Mouse (Mus musculus) left cerebral cortex, adult 9 months (tissue): Measurements from ENCODE around the gene Il17ra.

Source experiments
- DNase-seq, 2 experiments: peaks; one replicate each; pipeline ENCODE4 v3.0.0; 2022; ENCODE audit warnings: low spot score in 2 of 2

Il17ra gene

DNA sequence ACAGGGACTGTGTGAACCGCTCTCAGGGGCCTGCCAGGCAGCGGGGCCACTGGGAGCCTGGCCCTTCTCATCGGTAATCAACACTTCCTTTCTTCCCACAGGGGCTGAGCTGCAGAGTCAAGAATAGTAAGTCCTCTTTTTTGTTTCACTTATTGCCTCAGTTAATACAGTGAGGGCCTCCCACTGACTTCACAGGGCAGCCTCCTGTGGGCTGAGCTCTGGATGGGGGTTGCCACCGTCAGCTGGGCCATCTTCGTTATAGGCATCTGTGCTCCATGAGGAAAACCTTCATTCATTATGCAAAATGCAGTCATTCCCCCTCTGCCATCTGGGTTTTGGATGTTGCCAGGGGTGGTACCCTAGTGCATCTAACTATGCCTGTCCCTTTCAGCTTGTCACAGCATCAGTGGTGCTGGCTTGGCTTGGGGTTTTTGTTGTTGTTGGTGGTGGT, 9.0 kb downstream of the Il17ra start:
- no peak for DNase-seq

- no peak for DNase-seq
Measured at GRCm38 (mm10) chr6:120472455-120473140, 9.6 kb downstream of the Il17ra start.

DNA sequence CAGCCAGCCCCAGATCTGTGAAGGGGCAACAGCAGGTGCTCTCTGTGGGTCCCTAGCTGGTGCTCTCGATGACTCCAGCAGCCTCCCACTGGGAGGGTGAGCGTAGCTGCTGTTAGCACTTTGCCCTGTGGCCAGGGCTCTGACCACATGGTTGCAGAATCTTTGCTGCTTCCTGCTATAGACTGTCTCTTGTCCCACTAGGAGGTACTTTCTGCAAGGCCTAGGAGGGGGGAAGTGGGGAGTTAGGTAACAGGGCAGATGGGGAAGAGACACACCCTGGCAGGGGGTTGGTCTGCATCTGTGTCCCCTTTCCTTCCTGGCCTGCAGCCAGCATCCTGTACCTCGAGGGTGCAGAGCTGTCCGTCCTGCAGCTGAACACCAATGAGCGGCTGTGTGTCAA, 10.4 kb downstream of the Il17ra start:
- DNase-seq = no peak

- DNase-seq = no peak
Measured at GRCm38 (mm10) chr6:120475288-120475687, 12.2 kb downstream of the Il17ra start.

- no peak for DNase-seq
Measured at GRCm38 (mm10) chr6:120479302-120479701, 16.3 kb downstream of the Il17ra start.

DNA sequence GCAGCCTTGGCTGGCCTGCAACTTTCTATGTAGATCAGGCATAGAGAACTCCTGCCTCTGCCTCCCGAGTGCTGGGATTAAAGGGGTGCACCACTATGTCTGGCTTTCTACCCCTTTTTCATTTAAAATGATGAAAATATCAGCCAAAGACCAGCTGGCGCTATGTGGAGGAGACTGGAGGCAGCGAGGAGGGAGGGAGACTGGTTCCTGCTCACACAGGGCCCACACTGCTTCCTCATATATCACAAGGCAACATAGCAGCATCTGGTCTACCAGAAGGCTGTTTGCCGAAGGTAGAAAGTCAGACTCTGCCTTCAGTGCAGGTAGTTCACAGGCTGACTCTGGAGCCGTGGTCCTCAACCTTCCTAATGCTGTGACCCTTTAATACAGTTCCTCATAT, 17.3 kb downstream of the Il17ra start:
- peak in 1 of 2 experiments; percentile 81 for DNase-seq

- DNase-seq = no peak
Measured at GRCm38 (mm10) chr6:120481538-120481937, 18.5 kb downstream of the Il17ra start.

- DNase-seq = no peak
Measured at GRCm38 (mm10) chr6:120482021-120482420, 19.0 kb downstream of the Il17ra start.

DNA sequence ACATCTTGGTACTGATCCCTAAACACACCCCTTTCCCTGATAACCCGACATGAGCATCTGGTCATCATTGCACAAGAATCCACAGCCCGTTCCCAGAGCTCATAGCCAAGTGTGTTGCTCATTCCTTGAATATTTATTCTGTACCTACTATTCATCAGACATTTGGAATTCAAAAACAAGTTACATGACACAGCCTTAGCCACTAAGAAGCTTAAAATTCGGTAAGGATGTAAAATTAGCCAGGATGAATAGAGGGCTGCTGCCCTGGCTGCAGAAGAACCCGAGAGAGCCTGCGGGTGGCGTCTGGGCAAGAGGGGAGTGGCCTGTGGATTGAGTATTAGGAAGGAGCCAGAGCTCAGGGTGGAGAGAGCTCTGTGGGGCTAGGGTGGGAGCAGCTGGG, 19.7 kb downstream of the Il17ra start:
- no peak for DNase-seq

DNA sequence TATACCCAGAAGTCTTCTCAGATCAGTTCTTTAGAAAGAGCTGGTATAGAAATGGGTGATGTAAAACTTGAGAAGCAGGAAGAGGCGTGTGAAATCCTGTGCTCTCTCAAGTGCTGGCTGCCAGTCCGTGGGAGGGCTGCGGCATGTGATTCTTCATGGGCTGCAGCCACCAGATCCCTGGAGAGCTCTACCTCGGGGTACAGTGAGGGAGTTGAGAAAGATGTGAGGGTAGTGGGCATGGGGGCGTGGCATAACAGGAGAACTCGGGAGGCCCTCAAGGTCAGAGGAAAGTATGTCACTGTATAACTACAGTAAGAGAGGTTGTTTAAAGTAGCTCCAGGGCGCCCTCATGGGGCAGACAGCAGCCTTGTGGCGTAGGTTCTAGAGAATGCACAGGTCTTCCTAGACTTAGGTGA, 20.2 kb downstream of the Il17ra start:
- DNase-seq = peak; percentile 72 to 85

DNA sequence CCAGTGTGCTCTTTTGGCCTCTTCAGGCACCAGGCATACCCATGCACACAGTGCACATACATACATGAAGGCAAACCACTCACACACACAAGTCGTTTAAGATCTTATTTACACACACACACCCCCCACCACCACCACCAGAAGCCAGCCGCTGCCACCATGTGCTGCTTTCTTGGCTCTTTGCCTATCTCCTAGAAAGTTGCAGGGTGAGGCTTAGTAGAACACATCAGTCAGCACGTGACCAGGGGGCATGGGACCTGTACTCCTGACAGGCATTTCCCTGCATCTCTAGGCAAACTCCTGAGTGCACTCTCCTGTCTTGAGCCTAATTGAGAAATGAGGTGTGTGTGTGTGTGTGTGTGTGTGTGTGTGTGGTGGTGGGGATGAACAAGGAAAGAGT, 22.0 kb downstream of the Il17ra start:
- DNase-seq = no peak

DNA sequence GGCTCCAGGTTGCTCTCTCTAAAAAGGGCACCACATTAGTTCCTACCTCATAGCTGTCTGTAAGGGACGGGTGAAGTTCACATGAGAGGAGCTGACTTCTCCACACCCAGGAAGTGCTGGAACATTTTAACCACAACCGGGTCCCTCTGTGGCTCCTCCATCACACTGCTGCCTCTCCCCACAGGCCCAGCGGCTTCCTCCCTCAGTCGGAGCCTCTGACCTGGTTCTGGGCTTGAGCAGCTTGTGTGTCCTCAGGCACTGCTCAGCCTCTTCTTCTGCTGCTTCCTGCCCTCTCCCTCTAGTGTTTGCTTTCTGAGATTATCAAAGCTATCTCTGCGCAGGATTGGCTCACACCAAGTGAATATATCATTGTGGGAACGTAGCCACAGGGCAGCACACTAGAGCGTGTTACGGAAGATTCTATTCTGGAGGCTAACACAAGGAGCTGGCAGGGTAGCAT, 23.0 kb downstream of the Il17ra start:
- DNase-seq = no peak

DNA sequence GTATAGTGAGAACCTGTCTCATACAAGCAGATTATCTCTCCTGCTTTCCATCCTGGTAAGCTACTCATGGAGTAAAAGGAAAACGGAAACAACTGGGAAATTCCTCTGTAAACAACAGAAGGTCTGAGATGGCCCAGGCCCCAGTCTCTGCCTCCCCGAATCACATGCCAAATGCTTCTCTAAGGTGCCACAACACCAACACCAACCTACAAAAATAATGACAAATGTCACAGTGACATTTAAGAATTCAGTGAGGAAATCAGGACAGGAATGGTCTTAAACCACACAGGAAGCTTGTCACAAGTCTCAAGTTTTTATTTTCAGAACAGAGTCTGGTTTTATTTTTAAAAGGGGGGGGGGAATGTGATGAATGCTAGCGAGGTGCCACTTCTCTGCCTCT, 25.6 kb downstream of the Il17ra start:
- no peak for DNase-seq

DNA sequence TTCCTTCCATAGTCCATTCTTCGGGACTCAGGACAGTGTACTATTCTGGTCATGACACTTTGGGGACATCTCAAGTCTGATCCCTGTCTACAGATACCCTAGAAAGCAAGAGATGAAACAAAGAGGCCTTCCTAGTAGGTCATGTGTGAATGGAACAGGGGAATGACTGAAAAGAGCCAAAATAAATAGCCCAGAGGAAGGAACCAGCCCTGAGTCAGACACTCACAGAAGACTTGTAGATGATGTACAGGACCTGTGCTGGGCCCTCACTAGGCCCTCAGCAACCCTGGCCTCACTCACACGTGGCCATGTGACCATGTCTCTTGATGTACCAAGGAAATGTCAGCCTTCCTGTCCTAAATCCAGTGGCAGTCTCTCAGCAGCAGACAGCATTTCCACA, 26.4 kb downstream of the Il17ra start:
- DNase-seq = no peak

- DNase-seq = no peak
Measured at GRCm38 (mm10) chr6:120491064-120491463, 28.0 kb downstream of the Il17ra start.

DNA sequence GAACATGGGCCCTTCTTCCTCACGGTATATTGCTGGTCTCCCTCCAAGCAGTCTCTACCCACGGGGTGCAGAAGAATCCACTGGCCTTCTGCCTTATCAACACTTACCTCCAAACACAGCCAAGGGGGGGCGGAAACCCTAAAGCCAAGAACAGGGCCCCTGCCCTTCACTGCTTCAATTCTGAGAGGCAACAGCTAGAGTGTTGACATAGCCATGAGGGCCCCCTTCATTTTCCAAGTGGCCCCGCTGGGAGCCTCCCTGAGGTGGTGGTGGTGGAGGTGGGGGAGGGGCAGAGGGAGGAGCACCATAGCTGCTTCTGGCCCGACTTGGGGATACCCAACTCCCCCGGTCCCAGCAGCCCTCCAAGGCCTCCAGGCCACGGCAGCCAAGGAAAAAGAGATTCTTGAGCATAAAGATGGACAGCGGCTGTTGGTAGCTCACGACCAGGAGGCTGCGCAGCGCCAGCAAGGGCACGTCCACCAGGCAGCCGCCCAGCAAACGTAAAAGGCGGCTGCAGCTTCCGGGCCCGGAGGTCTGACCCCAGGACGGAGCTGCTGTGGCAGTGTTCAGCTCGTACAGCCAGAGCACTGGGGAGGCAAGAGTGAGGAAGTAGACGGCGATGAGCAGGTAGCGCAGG, 28.9 kb downstream of the Il17ra start:
- DNase-seq = no peak

- DNase-seq = no peak
Measured at GRCm38 (mm10) chr6:120492499-120493373, 29.7 kb downstream of the Il17ra start.

- peak; percentile 78 to 90 for DNase-seq
Measured at GRCm38 (mm10) chr6:120493374-120494181, 30.5 kb downstream of the Il17ra start, which contains the start of gene Tmem121b. Gene Tmem121b (minus strand): TSS chr6:120493807.

DNA sequence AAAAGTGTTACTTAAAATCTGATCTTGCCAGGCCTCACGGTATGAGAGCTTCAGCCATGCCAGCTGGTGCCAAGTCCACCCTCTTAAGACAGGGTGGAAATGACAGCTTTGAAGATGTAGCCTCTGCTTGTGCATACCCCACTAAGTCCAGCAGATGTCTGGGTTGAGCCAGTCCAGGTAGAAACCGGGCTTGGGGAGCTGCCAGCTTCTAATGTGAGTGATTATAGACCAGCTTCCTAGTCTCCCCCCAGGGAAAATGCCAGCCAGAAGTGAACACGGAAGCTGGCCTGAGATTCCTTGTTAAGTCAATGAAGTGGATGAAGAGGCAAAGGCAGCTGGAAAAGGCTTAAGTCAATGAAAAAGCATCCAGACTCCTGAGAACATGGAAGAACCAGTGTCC, 33.5 kb downstream of the Il17ra start:
- no peak for DNase-seq

DNA sequence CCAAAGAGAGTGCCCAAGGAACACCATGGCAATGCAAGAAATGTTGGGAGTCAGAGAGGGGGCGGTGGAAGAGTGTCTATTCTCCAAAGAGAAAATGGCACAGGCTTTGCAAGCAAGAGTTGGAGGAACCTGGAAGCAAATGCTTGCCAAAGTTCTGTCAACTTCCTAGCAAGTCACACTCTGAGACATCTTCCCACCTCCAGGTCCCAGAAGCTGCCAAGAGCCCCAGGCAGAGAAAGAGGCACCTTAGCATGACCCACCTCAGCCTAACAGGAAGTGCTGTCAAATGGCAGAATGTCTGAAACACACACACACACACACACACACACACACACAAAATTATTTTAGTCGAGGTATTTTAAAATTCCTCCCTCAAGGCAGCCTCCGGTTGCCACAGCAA, 41.0 kb downstream of the Il17ra start:
- peak; percentile 69 to 77 for DNase-seq

DNA sequence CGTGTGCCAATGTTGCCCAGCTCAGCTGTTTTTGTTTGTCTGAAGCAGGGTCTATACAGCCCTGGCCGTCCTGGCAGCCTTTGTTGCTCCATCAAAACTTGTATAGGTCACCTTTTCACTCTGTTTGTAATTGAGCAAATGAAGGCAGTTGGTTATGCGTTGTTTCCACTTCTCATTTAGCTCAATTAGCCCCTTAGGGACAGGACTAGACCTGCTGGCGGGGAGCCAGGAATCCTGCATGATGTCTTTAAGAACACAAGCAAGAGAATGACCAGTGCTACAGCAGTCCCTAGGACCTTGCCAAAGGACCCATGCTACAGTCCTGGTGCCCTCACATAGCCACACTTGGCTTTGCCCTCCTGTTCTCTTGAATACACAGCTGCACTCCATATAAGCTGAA, 42.5 kb downstream of the Il17ra start:
- no peak for DNase-seq

GRCm38 (mm10) chr6:120508645-120509044, 45.6 kb downstream of the Il17ra start:
- no peak for DNase-seq
